Mouse (Mus musculus) myocyte (in vitro differentiated cells): ENCODE data around the gene Pkd1l3. TPM values are rescaled to one million over a fixed set of nuclear protein-coding genes. Genes with fewer than 3 reads are reported as not detected.

Source experiments
- H3K27me3 ChIP-seq: one replicate; pipeline ENCODE4 v1.6.1; 2011; ENCODE audit not compliant: control insufficient read depth, insufficient read depth, insufficient read length
- H3K36me3 ChIP-seq: one replicate; pipeline ENCODE4 v1.6.1; 2011; ENCODE audit not compliant: control insufficient read depth, insufficient read depth
- H3K4me2 ChIP-seq: one replicate; pipeline ENCODE4 v1.6.1; 2011; ENCODE audit warnings: low read depth, control low read depth
- H3K4me3 ChIP-seq: one replicate; pipeline ENCODE4 v1.5.1; 2011; ENCODE audit warnings: mild to moderate bottlenecking, control low read depth, moderate library complexity
- H3K79me2 ChIP-seq: one replicate; pipeline ENCODE4 v1.6.1; 2011; ENCODE audit not compliant: control insufficient read depth, insufficient read depth
- H3ac ChIP-seq: one replicate; pipeline ENCODE4 v1.6.1; 2011; ENCODE audit not compliant: control insufficient read depth, insufficient read length
- CEBPB ChIP-seq: IDR thresholded peaks from 2 replicates; pipeline ENCODE4 v1.6.1; 2011; ENCODE audit warnings: mild to moderate bottlenecking, moderate library complexity; ENCODE audit not compliant: poor library complexity, insufficient read depth, severe bottlenecking
- E2F4 ChIP-seq: IDR thresholded peaks from one replicate; pipeline ENCODE4 v1.6.1; 2011; ENCODE audit warnings: mild to moderate bottlenecking, control low read depth, moderate library complexity; ENCODE audit not compliant: insufficient read depth
- MAX ChIP-seq: IDR thresholded peaks from one replicate; pipeline ENCODE4 v1.6.1; 2011; ENCODE audit warnings: low read depth, mild to moderate bottlenecking, control low read depth
- MYOD1 ChIP-seq, 3 experiments: IDR thresholded peaks; one replicate each; pipeline ENCODE4 v1.6.1; 2011; ENCODE audit warnings: control low read depth in 2 of 3, low read depth in 2 of 3, mild to moderate bottlenecking in 2 of 3, moderate library complexity in 1 of 3; ENCODE audit not compliant: insufficient read length in 2 of 3, control insufficient read depth in 1 of 3
- MYOG ChIP-seq, 3 experiments: IDR thresholded peaks; one replicate each; pipeline ENCODE4 v1.6.1; 2011; ENCODE audit warnings: control low read depth in 2 of 3, low read depth in 2 of 3, mild to moderate bottlenecking in 2 of 3; ENCODE audit not compliant: insufficient read length in 2 of 3, control insufficient read depth in 1 of 3, insufficient read depth in 1 of 3
- POLR2A ChIP-seq: IDR thresholded peaks from one replicate; pipeline ENCODE4 v1.6.1; 2011; ENCODE audit warnings: low read depth, mild to moderate bottlenecking, control low read depth, moderate library complexity; ENCODE audit not compliant: insufficient read length
- POLR2AphosphoS2 ChIP-seq: IDR thresholded peaks from one replicate; pipeline ENCODE4 v1.6.1; 2011; ENCODE audit warnings: low read depth, control low read depth; ENCODE audit not compliant: insufficient read length
- REST ChIP-seq: IDR thresholded peaks from one replicate; pipeline ENCODE4 v1.6.1; 2011; ENCODE audit warnings: mild to moderate bottlenecking, control low read depth, moderate library complexity; ENCODE audit not compliant: insufficient read depth, insufficient read length
- SRF ChIP-seq: IDR thresholded peaks from one replicate; pipeline ENCODE4 v1.6.1; 2011; ENCODE audit warnings: low read depth; ENCODE audit not compliant: control insufficient read depth, insufficient read length
- TCF12 ChIP-seq: IDR thresholded peaks from one replicate; pipeline ENCODE4 v1.6.1; 2011; ENCODE audit warnings: mild to moderate bottlenecking, control low read depth; ENCODE audit not compliant: poor library complexity, insufficient read depth, severe bottlenecking
- TCF3 ChIP-seq: IDR thresholded peaks from one replicate; pipeline ENCODE4 v1.6.1; 2011; ENCODE audit warnings: low read depth, control low read depth; ENCODE audit not compliant: insufficient read length
- USF1 ChIP-seq: IDR thresholded peaks from one replicate; pipeline ENCODE4 v1.6.1; 2011; ENCODE audit warnings: low read depth, mild to moderate bottlenecking, control low read depth, moderate library complexity
- polyA plus RNA-seq: library from polyadenylated mRNA; unstranded; fragments of >200 nt; fragmentation: generic; extraction: Trizol; gene quantifications from one replicate; pipeline ENCODE4 v1.2.1, GENCODE M21; 2012; ENCODE audit warnings: missing spikeins

Gene Pkd1l3
- polyA plus RNA-seq, 1 experiment, result 0.14 TPM

DNA sequence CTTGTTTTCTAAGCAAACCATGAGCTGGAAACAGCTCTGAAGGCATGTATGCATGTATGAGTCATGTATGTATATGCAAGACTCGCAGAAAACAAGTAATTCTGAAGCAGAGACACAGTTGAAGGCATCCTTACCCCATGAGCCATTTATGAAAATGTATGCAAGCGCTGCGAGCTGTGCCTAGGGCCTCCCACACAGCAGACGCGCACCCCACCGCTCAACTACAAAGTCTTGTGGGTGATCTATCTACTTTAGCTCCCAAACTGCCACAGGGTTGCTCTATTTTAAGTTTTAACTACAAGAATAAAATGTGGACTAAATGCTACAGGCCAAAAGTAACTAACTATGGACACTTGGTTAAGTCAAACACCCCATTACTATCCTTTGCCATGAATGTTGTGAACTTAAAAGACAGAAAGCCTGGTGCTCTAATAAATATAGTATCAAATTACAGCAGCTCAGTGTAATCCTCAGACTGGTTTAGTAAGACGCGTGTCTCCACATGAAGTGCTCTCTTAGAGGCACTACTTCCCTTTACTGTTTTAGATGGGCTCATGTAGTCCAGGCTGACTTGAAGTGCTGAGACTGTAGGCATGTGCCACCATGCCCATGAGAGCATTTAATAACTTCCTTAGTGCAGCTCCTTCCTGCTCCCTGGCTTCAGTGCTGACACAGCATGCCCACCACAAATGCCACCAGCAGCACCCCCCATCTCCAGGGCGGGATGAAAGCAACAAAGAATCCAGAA lies 61.8 kb downstream of the Pkd1l3 start:
- Histone ChIP-seq H3K27me3 (no peaks in the 10 kb centered on the region), H3ac (no peak overlapping the region), H3K36me3 (peaks cover 59% of the 10 kb centered on the region), H3K4me2 (no peak overlapping the region), H3K79me2 (peaks cover 7% of the 10 kb centered on the region), H3K4me3 (no peak overlapping the region)
- TF ChIP-seq USF1 (no peak), POLR2A (no peak), REST (no peak), POLR2AphosphoS2 (no peak)

DNA sequence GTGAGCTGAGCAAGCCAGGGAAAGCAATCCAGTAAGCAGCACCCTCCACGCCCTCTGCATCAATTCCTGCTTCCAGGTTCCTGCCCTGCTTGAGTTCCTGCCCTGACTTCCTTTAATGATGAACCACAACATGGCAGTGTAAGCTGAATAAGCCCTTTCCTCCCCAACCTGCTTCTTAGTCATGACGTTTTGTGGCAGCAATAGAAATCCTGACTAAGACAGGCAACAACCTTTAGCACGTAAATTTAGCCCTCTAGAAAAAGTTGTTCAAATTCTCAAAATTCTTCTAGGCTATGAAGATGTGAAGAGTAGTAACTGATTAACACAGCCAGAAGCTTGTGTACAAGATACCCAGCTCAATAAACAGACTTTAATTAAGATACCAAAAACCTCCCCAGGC lies 67.2 kb downstream of the Pkd1l3 start:
- no peak overlapping the region for H3ac ChIP-seq
- no peak overlapping the region for H3K4me2 ChIP-seq
- H3K36me3 ChIP-seq, result peaks cover 51% of the 10 kb centered on the region
- no peak overlapping the region for H3K4me3 ChIP-seq
- TF ChIP-seq MYOG (IDR thresholded peaks at IDR 0.05; ENCODE audit: control insufficient read depth in 1 of 3, insufficient read depth in 1 of 3, insufficient read length in 2 of 3, low read depth in 2 of 3), result no peak
- no peak for TF ChIP-seq USF1
- TF ChIP-seq REST, result no peak
- no peak for TF ChIP-seq TCF3
- no peak for TF ChIP-seq MAX
- TF ChIP-seq SRF, result no peak
- H3K27me3 ChIP-seq, result no peaks in the 10 kb centered on the region
- peaks cover 51% of the 10 kb centered on the region for H3K79me2 ChIP-seq

- H3K36me3 ChIP-seq, result peaks cover 47% of the 10 kb centered on the region
- no peak for TF ChIP-seq E2F4
- no peak for TF ChIP-seq CEBPB
- TF ChIP-seq USF1, result no peak
- H3K4me3 ChIP-seq, result no peak overlapping the region
- H3K79me2 ChIP-seq, result peaks cover 57% of the 10 kb centered on the region
- H3K4me2 ChIP-seq, result no peak overlapping the region
- no peak overlapping the region for H3ac ChIP-seq
- H3K27me3 ChIP-seq, result no peaks in the 10 kb centered on the region
These were observed 67.8 kb downstream of the Pkd1l3 start for GRCm38 (mm10) chr8:109682120-109682519.

GRCm38 (mm10) chr8:109687248-109687647 lies 72.9 kb downstream of the Pkd1l3 start:
- Histone ChIP-seq H3K79me2 (peaks cover 99% of the 10 kb centered on the region), H3K27me3 (no peaks in the 10 kb centered on the region), H3K4me3 (no peak overlapping the region), H3K36me3 (peaks cover 6% of the 10 kb centered on the region), H3K4me2 (no peak overlapping the region), H3ac (no peak overlapping the region)
- TF ChIP-seq TCF12 (no peak), MAX (no peak), REST (no peak), TCF3 (no peak), E2F4 (no peak), CEBPB (no peak), USF1 (no peak), MYOD1 (IDR thresholded peaks at IDR 0.05; ENCODE audit: control insufficient read depth in 1 of 3, insufficient read length in 2 of 3, low read depth in 2 of 3) (no peak), SRF (no peak), POLR2AphosphoS2 (no peak), MYOG (IDR thresholded peaks at IDR 0.05; ENCODE audit: control insufficient read depth in 1 of 3, insufficient read depth in 1 of 3, insufficient read length in 2 of 3, low read depth in 2 of 3) (no peak), POLR2A (no peak)

DNA sequence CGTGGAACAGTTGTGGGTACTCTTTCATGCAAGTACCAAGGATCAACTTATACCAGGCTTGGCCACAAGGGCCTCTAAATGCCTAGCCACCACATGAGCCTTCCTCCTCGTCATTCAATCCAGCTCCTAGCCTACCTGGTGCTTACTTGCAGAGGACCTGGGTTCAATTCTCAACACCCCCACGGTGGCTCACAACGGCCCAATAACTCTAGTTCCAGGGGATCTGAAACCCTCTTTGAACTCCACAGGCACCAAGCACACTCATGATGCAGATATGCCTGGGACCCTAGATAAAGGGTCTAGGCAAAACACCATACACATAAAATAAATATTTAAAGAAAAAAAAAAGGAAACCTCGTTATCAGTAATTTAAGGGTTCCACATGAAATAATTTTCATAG lies 77.5 kb downstream of the Pkd1l3 start:
- Histone ChIP-seq H3K4me3 (peak overlapping the region; percentile 83), H3K79me2 (peaks cover 62% of the 10 kb centered on the region), H3K27me3 (no peaks in the 10 kb centered on the region), H3K4me2 (peak overlapping the region; percentile 79), H3ac (no peak overlapping the region), H3K36me3 (no peaks in the 10 kb centered on the region)
- TF ChIP-seq TCF12, result no peak
- TF ChIP-seq TCF3, result no peak
- TF ChIP-seq MAX, result no peak
- no peak for TF ChIP-seq USF1
- TF ChIP-seq SRF, result no peak
- TF ChIP-seq POLR2A, result no peak
- TF ChIP-seq E2F4, result no peak
- no peak for TF ChIP-seq MYOD1 (IDR thresholded peaks at IDR 0.05; ENCODE audit: control insufficient read depth in 1 of 3, insufficient read length in 2 of 3, low read depth in 2 of 3)
- no peak for TF ChIP-seq POLR2AphosphoS2
- no peak for TF ChIP-seq CEBPB
- TF ChIP-seq MYOG (IDR thresholded peaks at IDR 0.05; ENCODE audit: control insufficient read depth in 1 of 3, insufficient read depth in 1 of 3, insufficient read length in 2 of 3, low read depth in 2 of 3), result no peak
